Mouse (Mus musculus) embryonic facial prominence, embryonic 11.5 days (tissue): Measurements from ENCODE around the gene Pnliprp2. TPM values are rescaled to one million over a fixed set of nuclear protein-coding genes. Genes with fewer than 3 reads are reported as not detected.
A peak's percentile ranks its signal among the peaks of the same experiment; 100 is the strongest.

Experiments used
- ATAC-seq: fragments of 200-750 bp; cut with Nextera tagmentation; replicated peaks from 2 replicates; pipeline ENCODE4 v1.8.0; 2017; ENCODE audit warnings: low read depth; ENCODE audit not compliant: insufficient number of reproducible peaks, low FRiP score, low TSS enrichment
- DNase-seq: peaks from one replicate; pipeline ENCODE4 v3.0.0-alpha.2; 2015; ENCODE audit warnings: low spot score
- H3K27ac ChIP-seq: fragments of 300-500 bp; sonication (generic); replicated peaks from 2 replicates; pipeline ENCODE4 v1.5.1; 2014; ENCODE audit warnings: mild to moderate bottlenecking, low read depth, low read length, control low read depth
- H3K27me3 ChIP-seq: fragments of 300-500 bp; sonication (generic); 2 replicates; pipeline ENCODE4 v1.6.1; 2014; ENCODE audit warnings: mild to moderate bottlenecking, low read length, moderate library complexity, mixed read lengths; ENCODE audit not compliant: control insufficient read depth, insufficient read depth
- H3K36me3 ChIP-seq: fragments of 300-500 bp; sonication (generic); replicated peaks from 2 replicates; pipeline ENCODE4 v1.6.1; 2014; ENCODE audit warnings: low read depth, mild to moderate bottlenecking, low read length, moderate library complexity, mixed read lengths; ENCODE audit not compliant: control insufficient read depth, insufficient read depth
- H3K4me1 ChIP-seq: fragments of 300-500 bp; sonication (generic); 2 replicates; pipeline ENCODE4 v1.6.1; 2014; ENCODE audit warnings: low read length, mixed read lengths; ENCODE audit not compliant: control insufficient read depth, insufficient read depth
- H3K4me2 ChIP-seq: fragments of 300-500 bp; sonication (generic); 2 replicates; pipeline ENCODE4 v1.6.1; 2014; ENCODE audit warnings: low read depth, mild to moderate bottlenecking, control low read depth, low read length, moderate library complexity
- H3K4me3 ChIP-seq: fragments of 300-500 bp; sonication (generic); 2 replicates; pipeline ENCODE4 v1.5.1; 2014; ENCODE audit warnings: low read depth, low read length, control low read depth
- H3K9ac ChIP-seq: fragments of 300-500 bp; sonication (generic); replicated peaks from 2 replicates; pipeline ENCODE4 v1.6.1; 2014; ENCODE audit warnings: mild to moderate bottlenecking, control low read depth, low read length
- H3K9me3 ChIP-seq: fragments of 300-500 bp; sonication (generic); replicated peaks from 2 replicates; pipeline ENCODE4 v1.6.1; 2016; ENCODE audit warnings: mild to moderate bottlenecking, low read length, inconsistent platforms, mixed read lengths; ENCODE audit not compliant: control insufficient read depth
- WGBS: fragments of 180-500 bp; shearing (Covaris S2); extraction: QIAGEN DNeasy Blood & Tissue Kit; methylation state at CpG from one replicate; pipeline ENCODE4 v1.1.7; 2014; 5-methylcytosine and 5-hydroxymethylcytosine counted together
- polyA plus RNA-seq: library from polyadenylated mRNA; unstranded; fragments of >200 nt; fragmentation: Nextera tagmentation; extraction: Ambion mirVana; gene quantifications from 2 replicates; pipeline ENCODE4 v1.2.1, GENCODE M21; 2014

Gene Pnliprp2
- polyA plus RNA-seq, 1 experiment from 2014 or later: not detected

GRCm38 (mm10) chr19:58805191-58805779 lies 45.8 kb downstream of the Pnliprp2 start:
- ATAC-seq: no peak
- Histone ChIP-seq H3K27ac (no peak overlapping the region), H3K36me3 (no peaks in the 10 kb centered on the region), H3K4me3 (no peak overlapping the region), H3K9me3 (no peaks in the 10 kb centered on the region), H3K9ac (no peak overlapping the region), H3K4me1 (no peaks in the 10 kb centered on the region), H3K27me3 (no peaks in the 10 kb centered on the region), H3K4me2 (no peak overlapping the region)
- WGBS: 86% methylated on average over 9 of the region's 9 CpGs
- no peak for DNase-seq

DNA sequence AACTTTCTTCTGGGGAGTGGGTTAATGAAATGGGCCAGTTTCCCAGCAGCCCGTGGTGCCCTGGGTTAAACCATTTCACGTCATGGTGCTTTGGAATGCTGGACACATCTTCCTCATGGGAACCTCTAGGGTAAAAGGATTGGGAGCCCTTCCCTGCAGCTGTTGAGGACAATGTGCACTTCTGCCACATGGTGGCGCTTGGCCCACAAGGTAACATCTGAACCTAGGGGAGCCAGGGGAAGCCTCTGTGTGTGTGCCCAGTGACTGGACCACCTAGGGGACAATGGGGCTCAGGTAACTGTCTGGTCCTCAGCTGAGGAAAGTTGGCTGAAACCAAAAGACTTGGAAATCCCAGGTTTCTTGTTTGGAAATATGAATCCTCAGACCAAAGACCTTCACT lies 46.8 kb downstream of the Pnliprp2 start:
- H3K9ac ChIP-seq: no peak overlapping the region
- WGBS: 5% methylated on average over 3 of the region's 3 CpGs
- H3K9me3 ChIP-seq: no peaks in the 10 kb centered on the region
- H3K4me1 ChIP-seq: no peaks in the 10 kb centered on the region
- no peaks in the 10 kb centered on the region for H3K27me3 ChIP-seq
- no peak for ATAC-seq
- no peak overlapping the region for H3K27ac ChIP-seq
- H3K4me3 ChIP-seq: no peak overlapping the region
- no peak overlapping the region for H3K4me2 ChIP-seq
- H3K36me3 ChIP-seq: no peaks in the 10 kb centered on the region
- DNase-seq: peak; percentile 82

- Histone ChIP-seq H3K9me3 (no peaks in the 10 kb centered on the region), H3K4me1 (no peaks in the 10 kb centered on the region), H3K9ac (no peak overlapping the region), H3K36me3 (no peaks in the 10 kb centered on the region), H3K27ac (no peak overlapping the region), H3K4me2 (no peak overlapping the region), H3K27me3 (no peaks in the 10 kb centered on the region), H3K4me3 (no peak overlapping the region)
- WGBS: 76% methylated on average over 6 of the region's 6 CpGs
- ATAC-seq (no peak), DNase-seq (no peak)
These were observed 49.3 kb downstream of the Pnliprp2 start for GRCm38 (mm10) chr19:58808864-58809263.

DNA sequence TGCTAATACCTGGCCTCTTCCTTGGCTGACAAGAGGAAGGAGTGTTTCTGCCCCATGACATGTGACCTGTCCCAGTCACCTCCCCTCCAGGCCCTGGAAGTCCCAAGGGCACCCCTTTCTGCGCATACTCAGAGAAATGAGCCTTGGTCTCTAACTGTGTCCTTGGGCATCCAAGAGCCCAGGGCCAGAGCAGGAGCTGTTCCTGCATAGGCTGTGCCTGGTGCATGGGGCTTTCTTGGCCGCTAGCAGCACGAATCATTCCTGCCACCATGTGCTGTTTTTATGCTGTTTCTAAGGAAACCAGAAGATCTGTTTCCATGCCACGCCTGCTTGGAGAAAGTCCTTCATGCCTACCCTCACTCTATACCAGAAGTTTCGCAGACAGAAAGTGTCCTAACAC lies 51.0 kb downstream of the Pnliprp2 start:
- Histone ChIP-seq H3K36me3 (no peaks in the 10 kb centered on the region), H3K27ac (no peak overlapping the region), H3K9me3 (no peaks in the 10 kb centered on the region), H3K4me3 (no peak overlapping the region), H3K4me1 (no peaks in the 10 kb centered on the region), H3K27me3 (no peaks in the 10 kb centered on the region), H3K4me2 (no peak overlapping the region), H3K9ac (no peak overlapping the region)
- no peak for ATAC-seq
- no peak for DNase-seq
- WGBS: 81% methylated on average over 5 of the region's 5 CpGs

DNA sequence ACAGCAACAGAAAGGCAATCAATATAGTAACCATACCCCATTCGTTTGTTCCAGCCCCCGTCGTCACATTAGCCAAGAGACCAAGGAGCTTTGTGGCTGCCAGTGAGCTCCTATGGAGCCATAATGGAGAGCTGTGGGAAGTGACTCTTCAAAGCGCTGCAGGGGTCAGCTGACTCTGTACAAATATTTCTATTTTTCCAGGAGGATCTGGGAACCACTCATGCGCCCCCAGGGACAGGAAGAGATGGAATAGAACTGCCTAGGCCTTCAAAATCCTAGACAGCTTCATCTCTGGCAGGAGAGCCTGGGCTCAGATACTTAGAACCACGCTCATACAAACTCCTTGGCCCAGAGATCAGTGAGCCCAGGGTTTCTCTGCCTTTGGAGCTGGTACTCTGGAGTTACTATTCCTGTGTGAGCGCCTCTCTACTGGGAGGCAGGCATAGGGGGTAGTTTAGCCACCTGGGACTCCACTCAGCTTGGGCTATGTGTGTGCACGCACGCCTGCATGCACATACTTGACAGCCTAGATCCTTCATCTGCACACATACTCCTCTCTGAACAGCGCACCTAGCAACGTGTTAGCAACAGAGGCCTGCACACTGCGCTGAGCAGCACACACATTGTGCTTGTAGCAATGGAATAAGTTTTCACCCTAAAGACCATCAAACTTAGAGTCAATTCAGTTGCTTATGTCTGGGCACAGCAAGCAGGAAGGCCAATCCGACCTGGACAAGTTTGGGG lies 55.8 kb downstream of the Pnliprp2 start:
- H3K4me2 ChIP-seq: no peak overlapping the region
- H3K27ac ChIP-seq: no peak overlapping the region
- no peaks in the 10 kb centered on the region for H3K27me3 ChIP-seq
- H3K36me3 ChIP-seq: no peaks in the 10 kb centered on the region
- 84% methylated on average over 13 of the region's 13 CpGs for WGBS
- H3K4me3 ChIP-seq: no peak overlapping the region
- H3K9me3 ChIP-seq: no peaks in the 10 kb centered on the region
- no peaks in the 10 kb centered on the region for H3K4me1 ChIP-seq
- DNase-seq (no peak), ATAC-seq (no peak)
- no peak overlapping the region for H3K9ac ChIP-seq

DNA sequence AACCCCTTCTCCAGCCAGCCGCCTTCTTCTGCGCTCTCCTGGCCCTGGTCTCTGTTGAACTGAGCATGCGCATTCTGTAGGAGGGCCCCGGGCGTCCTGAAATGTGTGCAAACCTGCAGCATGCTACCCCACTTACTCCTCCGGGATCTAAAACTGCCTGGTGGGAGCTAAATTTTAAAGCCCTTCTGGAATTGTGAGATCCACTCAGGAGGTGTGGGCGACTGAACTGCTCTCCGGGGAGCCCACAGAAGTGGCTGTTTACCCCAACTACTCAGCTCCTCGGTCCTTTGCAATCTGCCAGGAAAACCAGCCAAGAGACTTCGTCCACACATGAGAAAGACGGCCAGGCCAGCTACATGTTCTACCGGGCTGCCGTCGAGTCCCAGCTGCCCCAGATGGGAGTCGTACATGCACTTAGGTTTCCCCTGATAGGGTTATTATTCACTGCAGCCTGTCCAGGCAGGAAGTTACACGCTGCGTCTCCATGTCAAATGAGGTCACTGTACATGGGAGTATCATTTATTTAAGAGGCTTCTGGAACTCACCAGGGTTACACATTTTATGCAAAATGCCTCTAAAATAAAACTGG lies 57.0 kb downstream of the Pnliprp2 start:
- Histone ChIP-seq H3K36me3 (no peaks in the 10 kb centered on the region), H3K4me1 (no peaks in the 10 kb centered on the region), H3K4me2 (no peak overlapping the region), H3K4me3 (no peak overlapping the region), H3K27ac (no peak overlapping the region), H3K9me3 (no peaks in the 10 kb centered on the region), H3K9ac (no peak overlapping the region), H3K27me3 (no peaks in the 10 kb centered on the region)
- WGBS: 76% methylated on average over 17 of the region's 17 CpGs
- ATAC-seq (no peak), DNase-seq (no peak)

GRCm38 (mm10) chr19:58817398-58817797 lies 57.9 kb downstream of the Pnliprp2 start:
- no peaks in the 10 kb centered on the region for H3K9me3 ChIP-seq
- no peaks in the 10 kb centered on the region for H3K27me3 ChIP-seq
- no peaks in the 10 kb centered on the region for H3K36me3 ChIP-seq
- WGBS: 90% methylated on average over 11 of the region's 11 CpGs
- no peak for ATAC-seq
- no peak for DNase-seq
- no peak overlapping the region for H3K4me2 ChIP-seq
- H3K9ac ChIP-seq: no peak overlapping the region
- no peaks in the 10 kb centered on the region for H3K4me1 ChIP-seq
- no peak overlapping the region for H3K4me3 ChIP-seq
- H3K27ac ChIP-seq: no peak overlapping the region
